Mouse (Mus musculus): ENCODE measurements around the gene 1700021F07Rik. TPM values are rescaled to one million over a fixed set of nuclear protein-coding genes. Genes with fewer than 3 reads are reported as not detected.

Gene 1700021F07Rik
- polyA plus RNA-seq, 1 experiment: not detected

DNA sequence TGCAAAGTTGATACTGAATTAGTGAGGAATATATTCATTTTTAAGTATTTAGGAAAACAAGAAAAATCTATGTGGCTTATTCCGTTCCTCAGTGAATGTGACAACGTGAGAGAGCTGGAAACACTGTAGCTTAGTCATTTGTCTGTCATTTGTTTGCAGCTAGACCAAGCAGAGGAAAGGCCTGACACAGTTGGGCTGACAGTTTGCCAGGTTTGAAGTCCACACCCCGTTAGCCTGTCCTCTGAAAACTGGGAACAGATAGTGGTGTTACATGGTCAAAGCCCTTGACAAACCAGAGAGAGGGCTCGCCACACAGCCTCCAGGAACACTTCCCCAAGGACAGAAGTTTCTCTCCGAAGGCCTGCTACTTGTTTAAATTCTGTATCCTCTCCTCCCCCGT is 28.3 kb downstream of the 1700021F07Rik start:
- TF ChIP-seq TAL1 (IDR thresholded peaks at IDR 0.05; ENCODE audit: low read length) (no peak), GATA1 (IDR thresholded peaks at IDR 0.05; ENCODE audit: low read length) (no peak)
- H3K4me1 ChIP-seq (ENCODE audit: control insufficient read depth): no peaks in the 10 kb centered on the region
- no peaks in the 10 kb centered on the region for H3K9me3 ChIP-seq (ENCODE audit: control insufficient read depth, low read length)
- H3K4me3 ChIP-seq (replicated peaks): no peak overlapping the region
- H3K36me3 ChIP-seq (ENCODE audit: control insufficient read depth): no peaks in the 10 kb centered on the region
- no peaks in the 10 kb centered on the region; the same call in 1 of the 2 replicates for H3K27me3 ChIP-seq (ENCODE audit: control insufficient read depth)

- no peaks in the 10 kb centered on the region for H3K4me1 ChIP-seq (ENCODE audit: control insufficient read depth)
- H3K36me3 ChIP-seq (ENCODE audit: control insufficient read depth): no peaks in the 10 kb centered on the region
- no peak overlapping the region for H3K4me3 ChIP-seq (replicated peaks)
- TF ChIP-seq GATA1 (IDR thresholded peaks at IDR 0.05; ENCODE audit: low read length): no peak
- TF ChIP-seq TAL1 (IDR thresholded peaks at IDR 0.05; ENCODE audit: low read length): no peak
- no peaks in the 10 kb centered on the region for H3K9me3 ChIP-seq (ENCODE audit: control insufficient read depth, low read length)
- H3K27me3 ChIP-seq (ENCODE audit: control insufficient read depth): no peaks in the 10 kb centered on the region; the same call in 1 of the 2 replicates
Measured at GRCm38 (mm10) chr2:173553863-173554262, 31.5 kb downstream of the 1700021F07Rik start.

DNA sequence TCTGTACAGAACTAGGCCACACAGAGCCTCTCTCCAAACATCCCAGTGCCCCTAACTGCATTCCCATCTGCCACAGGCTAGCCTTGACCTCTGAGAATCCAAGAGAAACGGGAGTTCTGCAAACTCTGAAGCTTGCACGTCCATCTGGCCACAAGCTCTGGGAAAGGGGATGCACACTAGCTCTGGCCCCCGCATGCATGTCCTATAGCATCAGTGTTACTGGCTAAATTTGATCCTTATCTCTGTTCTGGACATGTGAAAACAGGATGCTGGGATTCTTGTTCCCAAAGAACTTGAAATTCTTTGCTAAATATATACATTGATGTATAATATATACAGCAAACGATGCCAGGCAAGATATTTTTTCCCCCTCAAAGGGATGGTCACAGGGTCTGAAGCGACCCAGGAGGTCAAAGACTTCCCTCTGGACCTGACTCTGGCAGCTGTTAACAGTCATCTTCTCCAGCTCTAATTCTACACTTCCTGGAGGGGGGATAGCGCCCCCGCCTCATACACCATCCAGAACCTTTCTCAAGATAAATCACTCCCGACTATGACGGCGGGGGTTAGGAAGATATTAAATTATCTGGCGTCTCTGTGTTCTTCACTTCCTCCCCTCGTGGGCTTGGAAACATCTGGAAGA is 36.5 kb downstream of the 1700021F07Rik start:
- TF ChIP-seq GATA1 (IDR thresholded peaks at IDR 0.05; ENCODE audit: low read length): no peak
- no peak for TF ChIP-seq TAL1 (IDR thresholded peaks at IDR 0.05; ENCODE audit: low read length)
- Histone ChIP-seq H3K27me3 (ENCODE audit: control insufficient read depth) (no peaks in the 10 kb centered on the region; the same call in 1 of the 2 replicates), H3K4me1 (ENCODE audit: control insufficient read depth) (no peaks in the 10 kb centered on the region), H3K36me3 (ENCODE audit: control insufficient read depth) (no peaks in the 10 kb centered on the region), H3K4me3 (replicated peaks) (no peak overlapping the region), H3K9me3 (ENCODE audit: control insufficient read depth, low read length) (no peaks in the 10 kb centered on the region)

- TF ChIP-seq TAL1 (IDR thresholded peaks at IDR 0.05; ENCODE audit: low read length): no peak
- TF ChIP-seq GATA1 (IDR thresholded peaks at IDR 0.05; ENCODE audit: low read length): no peak
Measured at GRCm38 (mm10) chr2:173561851-173562442, 39.6 kb downstream of the 1700021F07Rik start.

DNA sequence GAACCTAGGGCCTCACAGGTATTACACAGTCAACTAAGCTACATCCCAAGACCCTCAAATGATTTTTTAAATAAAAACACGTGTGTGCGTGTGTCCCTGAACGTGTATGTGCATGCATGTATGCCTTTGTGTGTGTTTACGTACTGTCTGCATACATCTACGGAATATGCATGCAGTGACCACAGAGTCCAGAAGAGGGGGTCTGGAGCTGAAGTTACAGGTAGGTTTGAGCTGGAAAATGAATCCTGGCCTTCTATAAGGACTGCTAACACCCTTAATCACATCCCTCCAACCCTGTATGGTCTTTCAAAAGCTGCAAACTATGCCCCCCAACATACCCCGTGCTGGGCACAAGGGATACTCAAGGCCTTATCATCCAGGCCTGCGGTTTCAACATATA is 41.0 kb downstream of the 1700021F07Rik start:
- TF ChIP-seq TAL1 (IDR thresholded peaks at IDR 0.05; ENCODE audit: low read length): no peak
- TF ChIP-seq GATA1 (IDR thresholded peaks at IDR 0.05; ENCODE audit: low read length): no peak
- no peaks in the 10 kb centered on the region for H3K27me3 ChIP-seq (ENCODE audit: control insufficient read depth)
- no peak overlapping the region for H3K4me3 ChIP-seq (replicated peaks)

More at GRCm38 (mm10) chr2:173561851-173562442, 39.6 kb downstream of the 1700021F07Rik start:
- Histone ChIP-seq H3K27me3 (ENCODE audit: control insufficient read depth) (no peaks in the 10 kb centered on the region), H3K9me3 (ENCODE audit: control insufficient read depth, low read length) (no peaks in the 10 kb centered on the region), H3K36me3 (ENCODE audit: control insufficient read depth) (no peaks in the 10 kb centered on the region), H3K4me3 (replicated peaks) (no peak overlapping the region), H3K4me1 (ENCODE audit: control insufficient read depth) (no peaks in the 10 kb centered on the region)

DNA sequence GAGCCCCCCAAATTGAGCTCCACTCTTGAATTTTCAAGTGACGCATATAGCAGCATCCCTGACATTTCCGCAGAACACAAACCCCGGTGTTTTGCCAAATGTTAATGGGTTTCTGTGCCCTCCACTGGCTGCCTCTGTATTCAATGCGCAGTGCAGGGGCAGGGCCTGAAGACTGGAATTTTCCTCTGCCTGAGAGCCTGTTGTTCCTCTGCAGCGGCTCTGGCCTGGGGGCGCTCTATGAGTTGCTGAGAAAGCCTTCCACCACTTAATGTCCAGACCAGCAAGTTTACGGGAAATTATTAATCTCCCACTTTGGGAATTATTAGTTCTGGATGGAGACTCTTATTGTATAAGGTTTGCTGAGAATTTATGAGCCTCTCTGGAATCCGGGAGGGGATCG is 41.8 kb downstream of the 1700021F07Rik start:
- no peak overlapping the region for H3K4me3 ChIP-seq (replicated peaks)
- H3K9me3 ChIP-seq (ENCODE audit: control insufficient read depth, low read length): no peaks in the 10 kb centered on the region
- TF ChIP-seq GATA1 (IDR thresholded peaks at IDR 0.05; ENCODE audit: low read length) (no peak), TAL1 (IDR thresholded peaks at IDR 0.05; ENCODE audit: low read length) (no peak)
- no peaks in the 10 kb centered on the region for H3K36me3 ChIP-seq (ENCODE audit: control insufficient read depth)
- no peaks in the 10 kb centered on the region for H3K4me1 ChIP-seq (ENCODE audit: control insufficient read depth)
- H3K27me3 ChIP-seq (ENCODE audit: control insufficient read depth): no peaks in the 10 kb centered on the region

More for the DNA sequence above, 41.0 kb downstream of the 1700021F07Rik start:
- Histone ChIP-seq H3K9me3 (ENCODE audit: control insufficient read depth, low read length) (no peaks in the 10 kb centered on the region), H3K4me1 (ENCODE audit: control insufficient read depth) (no peaks in the 10 kb centered on the region), H3K36me3 (ENCODE audit: control insufficient read depth) (no peaks in the 10 kb centered on the region)

Other genes starting within 250 kb of the 1700021F07Rik start
- 0.01 TPM in 1 of 2 replicates, not detected in the other for gene Pmepa1, start 246.1 kb upstream of the 1700021F07Rik start, polyA plus RNA-seq (2012)
- not detected in 2 replicates for gene Ankrd60, start 55.8 kb downstream of the 1700021F07Rik start, polyA plus RNA-seq (2012)
- gene Rab22a, start 137.2 kb downstream of the 1700021F07Rik start, polyA plus RNA-seq (2012): 0.56 and 0.77 TPM in 2 replicates
- gene 1700010B08Rik, start 196.8 kb downstream of the 1700021F07Rik start, polyA plus RNA-seq (2012): not detected in 2 replicates
- gene Vapb, start 214.9 kb downstream of the 1700021F07Rik start, polyA plus RNA-seq (2012): 2.2 and 3.3 TPM in 2 replicates

Measured in erythroblast, embryonic 14.5 days (primary cell).